Mouse (Mus musculus) adrenal gland, adult 8-10 months (tissue): ENCODE results near the gene Neu3. TPM values are rescaled to one million over a fixed set of nuclear protein-coding genes. Genes with fewer than 3 reads are reported as not detected.
A peak's percentile ranks its signal among the peaks of the same experiment; 100 is the strongest.

Experiments
- DNase-seq: peaks from one replicate; pipeline ENCODE4 v3.0.0; 2022
- total RNA-seq, 4 experiments: library from RNA; stranded (reverse); gene quantifications; 2 replicates each; pipeline ENCODE4 v1.2.4; 2022

The Neu3 gene
- total RNA-seq: 1 to 10 TPM; 1.9 to 3.9 (median 3.4) TPM

DNA sequence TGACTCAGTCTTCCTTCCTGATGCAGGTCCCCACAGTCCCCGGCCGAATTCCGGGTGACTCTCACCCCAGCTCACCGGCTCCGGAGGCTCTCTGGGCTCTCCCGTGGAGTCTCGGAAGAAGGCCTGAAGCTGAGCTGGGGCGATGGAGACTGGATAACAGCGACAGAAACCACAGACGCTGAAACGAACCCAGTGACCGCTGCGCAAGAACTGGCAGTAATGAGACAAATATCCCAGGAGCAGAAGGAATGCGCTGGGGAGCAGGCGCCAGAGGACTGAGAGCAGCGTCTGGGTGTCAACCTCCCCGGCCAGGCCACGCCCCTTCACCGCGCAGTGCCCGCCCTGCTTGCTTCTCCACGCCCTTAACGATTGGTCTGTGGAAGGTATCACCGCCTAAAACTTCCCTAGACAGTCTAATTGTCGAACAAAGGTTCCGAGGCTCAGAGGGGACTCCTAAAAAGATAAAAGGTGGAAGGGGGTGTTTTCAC is at the start of gene Neu3:
TSS of gene Neu3 (minus strand) at position 335 of the 488 bp plus-strand sequence.
- DNase-seq: peak; percentile 92

- peak; percentile 64 for DNase-seq
These were observed 48.1 kb upstream of the Neu3 start for GRCm38 (mm10) chr7:99876345-99876744.

DNA sequence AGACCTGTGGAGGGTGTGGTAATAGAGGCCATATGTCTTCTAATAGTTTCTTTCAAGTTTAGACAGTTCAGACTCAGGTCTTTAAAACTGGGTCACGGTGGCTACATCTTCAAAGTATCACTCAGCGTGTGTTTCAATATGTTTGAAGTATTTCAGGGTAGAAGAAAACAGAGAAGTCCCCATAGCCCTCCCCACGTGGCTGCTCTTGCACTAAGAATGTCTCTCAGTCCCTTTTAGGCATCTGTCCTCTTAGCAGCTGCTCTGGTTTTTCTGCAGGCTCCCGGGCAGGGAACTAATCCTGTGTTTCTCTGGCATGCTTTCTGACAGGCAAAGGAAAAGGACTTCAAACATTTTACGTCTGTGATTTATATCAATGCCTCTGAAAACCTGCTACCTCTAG is 47.7 kb upstream of the Neu3 start:
- no peak for DNase-seq

GRCm38 (mm10) chr7:99873965-99874364 is 45.7 kb upstream of the Neu3 start:
- DNase-seq: no peak

GRCm38 (mm10) chr7:99869296-99869695 is 41.1 kb upstream of the Neu3 start:
- DNase-seq: no peak

GRCm38 (mm10) chr7:99865219-99865618 is 37.0 kb upstream of the Neu3 start:
- no peak for DNase-seq

DNA sequence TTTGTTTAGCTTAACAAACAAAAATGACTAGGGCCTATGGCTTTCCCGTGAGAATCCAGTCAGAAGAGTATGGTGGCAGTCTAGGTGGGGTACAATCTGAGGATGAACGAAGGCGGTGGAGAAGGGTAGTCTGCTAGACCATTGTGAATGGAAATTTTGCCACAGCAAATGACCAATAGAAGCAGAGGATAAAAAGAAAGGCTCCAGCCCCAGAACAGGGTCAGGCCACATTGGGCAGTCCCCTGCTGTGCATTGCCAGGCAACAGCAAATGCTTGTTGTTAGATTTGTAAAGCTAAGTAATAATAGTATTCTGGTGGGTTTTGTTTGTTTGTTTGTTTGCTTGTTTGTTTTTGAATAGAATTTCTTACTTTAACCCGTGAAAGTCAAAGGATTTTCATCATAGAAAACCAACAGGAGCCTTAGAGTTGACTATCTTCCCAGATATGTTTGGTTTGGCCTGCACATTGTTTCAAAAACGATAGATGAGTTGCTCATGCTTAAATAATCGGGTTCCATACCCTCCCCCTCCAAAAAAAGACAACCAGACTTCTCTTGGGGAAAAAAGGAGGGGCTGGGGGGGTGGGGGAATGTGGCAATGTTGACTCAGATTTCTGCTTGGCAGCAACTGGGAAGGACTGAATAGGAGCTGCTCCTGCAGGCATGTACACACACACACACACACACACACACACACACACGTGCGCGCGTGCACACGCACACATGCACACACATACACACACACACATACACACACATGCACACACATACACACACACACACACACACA is 36.2 kb upstream of the Neu3 start:
- DNase-seq: no peak

- no peak for DNase-seq
These were observed 35.1 kb upstream of the Neu3 start, which contains the start of gene Spcs2 for GRCm38 (mm10) chr7:99863362-99863761. Spcs2 (minus strand) TSS chr7:99863462.

DNA sequence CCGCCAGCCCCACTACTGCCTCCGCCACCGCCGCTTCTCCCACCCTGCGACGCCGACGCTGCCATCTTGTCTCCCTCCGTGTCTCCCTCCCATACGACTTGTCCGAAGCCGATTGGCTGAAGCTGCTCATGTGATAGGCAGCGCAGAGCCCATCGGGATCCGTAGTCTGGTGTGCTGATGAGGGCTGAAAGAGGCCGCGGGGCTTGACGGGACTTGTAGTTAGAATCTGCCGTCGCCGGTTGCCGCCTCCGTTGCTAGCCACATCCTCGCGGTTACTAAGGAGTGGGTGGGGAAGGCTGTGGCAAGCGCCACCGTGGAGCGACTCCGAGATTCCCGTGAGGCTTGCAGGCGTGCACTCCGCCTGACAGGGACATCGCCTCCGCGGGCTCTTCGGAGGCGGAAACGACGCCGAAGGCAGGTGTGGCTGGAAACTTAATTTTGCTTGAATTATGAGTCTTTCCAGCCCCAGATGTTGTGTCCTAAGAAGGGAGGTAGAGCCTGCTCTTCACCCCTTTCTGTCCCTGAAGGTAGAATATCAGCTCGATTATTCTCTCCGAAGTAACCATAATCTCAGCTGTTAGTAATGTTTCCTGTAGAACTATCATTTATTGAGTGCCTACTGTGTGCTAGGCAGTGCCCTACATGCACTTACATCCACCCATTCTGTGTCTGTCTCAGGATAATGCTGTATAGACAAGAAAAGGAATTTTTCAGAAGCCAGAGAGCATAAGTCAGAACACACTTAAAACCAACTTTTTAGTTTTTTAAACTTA is 30.8 kb upstream of the Neu3 start, which contains the start of gene Xrra1:
TSS of gene Xrra1 (plus strand) at position 304 of the 773 bp plus-strand sequence.
- peak; percentile 98 for DNase-seq

GRCm38 (mm10) chr7:99858175-99858812 is 30.1 kb upstream of the Neu3 start:
- DNase-seq: no peak

DNA sequence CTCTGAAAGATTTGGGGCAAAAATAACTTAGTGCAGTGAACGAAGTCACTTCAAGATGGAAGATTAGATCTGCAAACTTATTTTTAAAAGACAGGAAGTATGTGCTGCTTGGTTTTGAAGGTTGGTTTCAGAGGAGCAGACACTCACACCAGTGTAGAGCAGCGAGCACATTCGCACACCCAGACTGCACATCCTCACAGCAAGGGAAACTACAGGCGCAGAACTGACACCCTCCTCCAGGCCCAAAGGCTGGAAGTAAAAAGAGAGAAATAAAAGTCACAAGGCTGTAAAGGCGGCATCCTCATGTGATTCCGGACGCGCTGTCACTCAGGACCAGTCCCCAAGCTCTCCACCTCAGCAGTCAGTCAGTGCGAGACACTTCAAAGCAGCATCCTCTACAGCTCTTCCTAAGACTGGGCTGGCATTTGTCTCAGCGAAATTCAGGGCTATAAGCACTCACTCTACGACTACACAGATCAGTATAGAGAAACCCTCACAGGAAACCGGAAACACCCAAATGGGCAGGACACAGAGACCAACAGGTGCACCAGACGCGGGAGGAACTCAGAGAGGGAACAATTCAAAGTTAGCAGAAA is 28.1 kb upstream of the Neu3 start:
- DNase-seq: no peak

GRCm38 (mm10) chr7:99854311-99854710 is 26.1 kb upstream of the Neu3 start:
- DNase-seq: no peak

GRCm38 (mm10) chr7:99853350-99853749 is 25.1 kb upstream of the Neu3 start:
- DNase-seq: no peak

GRCm38 (mm10) chr7:99851618-99852017 is 23.4 kb upstream of the Neu3 start:
- no peak for DNase-seq

GRCm38 (mm10) chr7:99851121-99851520 is 22.9 kb upstream of the Neu3 start:
- no peak for DNase-seq

DNA sequence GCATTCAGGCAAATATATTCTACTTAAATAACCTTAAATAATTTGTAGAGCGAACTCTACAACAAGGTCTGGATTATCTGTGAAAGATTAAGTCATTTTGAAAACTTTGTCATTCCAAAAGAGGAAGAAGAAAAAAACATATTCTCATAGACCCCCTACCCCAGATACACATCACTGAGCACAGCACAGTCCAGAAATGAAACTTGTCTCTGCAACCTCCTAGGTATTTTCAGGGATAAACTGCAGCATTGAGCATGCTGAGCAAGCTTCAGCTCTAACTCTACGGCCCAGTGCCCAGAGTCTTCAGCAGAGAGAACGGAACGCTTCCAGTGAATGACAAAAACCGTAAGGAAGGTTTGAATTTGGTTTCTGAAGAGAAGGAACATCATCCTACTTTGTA is 22.3 kb upstream of the Neu3 start:
- DNase-seq: no peak

- DNase-seq: no peak
These were observed 17.5 kb upstream of the Neu3 start for GRCm38 (mm10) chr7:99845533-99846236.

GRCm38 (mm10) chr7:99838241-99838640 is 10.0 kb upstream of the Neu3 start:
- no peak for DNase-seq

- DNase-seq: no peak
These were observed 9.3 kb upstream of the Neu3 start for GRCm38 (mm10) chr7:99837358-99838071.

GRCm38 (mm10) chr7:99836781-99837180 is 8.6 kb upstream of the Neu3 start:
- no peak for DNase-seq

DNA sequence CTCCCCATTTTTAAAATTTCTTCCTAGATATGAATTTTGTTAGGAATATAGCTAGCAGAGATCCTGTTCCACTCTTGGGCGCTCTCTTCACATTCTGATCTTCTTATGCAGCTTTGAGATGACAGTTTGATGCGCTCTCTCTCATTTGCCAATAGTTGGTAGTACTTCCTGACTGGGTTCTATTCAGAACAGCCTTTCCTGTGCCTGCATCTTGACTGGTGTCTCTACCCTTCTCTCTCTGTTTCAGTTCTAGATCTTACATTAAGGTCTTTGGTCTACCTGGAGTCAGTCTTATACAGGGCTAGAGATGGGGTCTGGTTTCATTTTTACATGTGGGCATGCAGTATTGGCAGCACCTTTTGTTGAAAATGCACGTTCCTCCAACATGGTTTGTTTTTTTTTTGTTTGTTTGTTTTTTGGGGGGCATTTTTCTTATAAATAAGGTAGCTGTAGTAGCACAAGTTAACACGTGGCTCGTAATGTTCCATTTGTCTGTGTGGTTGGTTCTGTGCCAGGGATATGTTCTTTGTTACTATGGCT is 6.2 kb upstream of the Neu3 start:
- no peak for DNase-seq
